Mouse (Mus musculus): ENCODE results near the gene Gm36028.

Gene Gm36028

DNA sequence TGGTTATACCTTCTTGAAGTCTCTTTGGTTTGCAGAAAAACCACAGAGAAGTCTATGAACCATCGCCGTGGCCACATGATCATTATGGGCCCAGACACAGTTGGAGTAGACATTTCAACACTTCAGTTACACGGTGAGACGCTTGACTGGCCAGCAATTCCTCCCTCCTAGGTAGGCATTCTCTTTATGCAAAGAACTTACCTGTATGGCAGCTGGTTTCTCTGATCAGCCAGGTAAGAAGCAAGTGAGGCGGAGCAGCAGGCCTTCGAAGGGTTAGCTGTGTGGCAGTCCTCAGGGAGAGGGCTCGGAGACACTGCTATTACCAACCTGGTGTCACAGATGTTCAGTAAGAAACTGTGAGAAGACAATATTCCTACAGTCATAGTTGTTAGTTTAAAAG lies 733 bp downstream of the Gm36028 start:
- DNase-seq (ENCODE audit: low spot score): no peak

DNA sequence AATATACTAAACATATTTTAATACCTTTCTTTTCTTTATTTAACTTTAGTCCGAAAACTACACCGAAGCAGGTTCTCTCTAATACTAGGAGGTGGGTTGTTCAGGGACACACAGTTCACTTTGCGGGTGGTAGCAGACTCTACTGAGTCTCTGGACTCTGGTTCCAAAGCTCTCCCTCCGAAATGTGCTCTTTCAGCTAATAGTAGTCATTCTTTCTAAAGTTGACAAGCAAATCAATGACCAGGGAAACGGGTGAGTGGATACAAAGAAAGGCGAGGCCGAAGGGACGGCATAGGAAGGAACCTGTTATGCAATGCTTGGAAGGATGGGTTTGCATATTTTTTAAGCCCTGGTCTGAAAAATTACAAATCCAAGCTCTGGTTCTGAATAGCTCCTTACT lies 3.5 kb downstream of the Gm36028 start:
- DNase-seq (ENCODE audit: low spot score): no peak

DNA sequence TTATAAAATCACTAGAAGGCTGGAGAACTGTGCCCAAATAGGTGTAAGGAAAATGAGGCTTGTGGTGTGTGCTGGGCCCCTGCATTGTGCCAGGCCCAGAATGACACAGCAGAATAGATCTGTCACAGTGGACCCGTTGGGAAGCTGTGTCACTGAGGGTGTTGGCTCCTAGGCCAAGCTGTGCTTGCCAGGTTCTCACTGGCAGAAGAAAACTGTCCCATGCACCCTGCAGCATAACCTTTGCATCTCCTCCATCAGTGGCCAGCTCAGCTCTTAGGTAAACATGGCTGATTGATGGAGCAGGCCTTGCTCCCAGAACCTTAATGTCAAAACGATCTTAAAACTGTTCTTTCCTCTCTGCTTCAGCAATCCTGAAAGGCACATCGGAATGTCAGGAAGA lies 4.6 kb downstream of the Gm36028 start:
- no peak for DNase-seq (ENCODE audit: low spot score)

DNA sequence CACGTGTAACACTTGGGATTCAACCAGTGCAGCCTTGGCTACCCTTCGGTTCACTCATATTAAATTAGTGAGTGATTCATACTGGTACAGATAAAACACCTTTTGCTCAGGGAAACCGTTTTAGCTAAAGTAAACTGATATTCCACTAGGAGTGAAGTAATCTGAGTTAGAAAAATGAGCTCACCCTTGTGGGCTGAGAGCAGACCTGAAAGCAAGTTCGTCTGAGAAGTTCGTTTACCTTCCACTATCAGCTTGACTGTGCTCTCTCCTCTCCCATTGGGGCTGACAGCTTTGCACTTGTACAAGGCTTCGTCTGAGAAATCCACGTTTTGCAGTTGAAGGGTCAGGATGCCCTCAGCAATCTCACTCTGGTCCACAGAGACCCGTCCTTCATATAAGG lies 5.4 kb downstream of the Gm36028 start:
- DNase-seq (ENCODE audit: low spot score): no peak

DNA sequence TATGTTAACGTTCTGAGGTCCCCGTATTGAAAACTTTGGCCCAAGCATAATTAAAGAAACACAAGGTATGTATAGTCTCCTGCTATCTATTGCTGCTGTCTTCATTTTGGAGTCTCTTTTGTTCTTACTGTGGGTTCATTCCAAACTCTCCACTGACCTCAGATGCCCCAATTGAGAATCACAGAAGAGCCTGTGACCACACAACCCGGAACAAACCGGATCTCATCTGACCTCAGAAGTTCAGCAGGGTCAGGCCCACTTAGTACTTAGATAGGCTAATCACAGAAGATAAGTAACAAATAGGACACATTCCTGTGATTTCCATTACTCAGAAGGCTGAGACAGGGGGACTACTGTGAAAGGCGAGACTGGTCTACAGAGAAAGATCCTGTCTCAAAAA lies 6.4 kb downstream of the Gm36028 start:
- no peak for DNase-seq (ENCODE audit: low spot score)

DNA sequence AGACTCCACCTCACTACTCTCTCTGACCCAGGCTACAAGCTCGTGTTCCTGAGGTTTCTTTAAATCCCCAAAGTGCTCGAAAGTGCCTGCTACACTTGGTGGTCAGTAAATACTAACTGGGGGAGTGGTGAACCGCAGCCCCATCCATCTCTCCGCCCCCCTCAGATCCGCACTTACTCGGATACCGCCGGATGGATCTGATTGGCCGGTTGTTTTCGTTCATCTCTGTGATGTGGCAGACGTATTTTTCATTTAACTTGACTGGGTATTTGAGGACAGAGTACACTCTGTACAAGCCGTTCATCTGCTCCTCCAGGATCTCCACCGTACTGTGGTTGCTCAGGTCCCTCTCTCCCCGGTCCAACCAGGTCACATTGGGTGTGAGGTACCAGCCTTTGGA lies 6.9 kb downstream of the Gm36028 start:
- DNase-seq (ENCODE audit: low spot score): no peak

DNA sequence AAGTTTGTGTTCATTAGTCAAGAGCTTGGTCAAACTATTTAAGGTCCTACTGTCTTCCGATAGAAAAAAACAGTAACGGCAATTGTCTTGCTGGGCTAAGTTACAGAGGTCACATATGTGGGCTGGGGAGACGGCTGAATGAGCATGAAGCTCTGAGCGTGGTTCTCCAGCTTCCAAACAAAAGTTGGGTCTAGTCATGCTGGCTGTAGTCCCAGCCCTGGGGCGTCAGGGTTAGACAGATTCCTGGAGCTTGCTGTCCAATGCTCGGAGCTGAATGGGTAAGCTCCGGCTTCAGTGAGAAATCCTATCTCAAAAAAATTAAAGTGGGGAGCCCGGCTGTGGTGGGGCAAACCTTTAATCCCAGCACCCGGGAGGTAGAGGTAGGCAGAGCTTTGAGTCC lies 7.7 kb downstream of the Gm36028 start:
- DNase-seq (ENCODE audit: low spot score): no peak

DNA sequence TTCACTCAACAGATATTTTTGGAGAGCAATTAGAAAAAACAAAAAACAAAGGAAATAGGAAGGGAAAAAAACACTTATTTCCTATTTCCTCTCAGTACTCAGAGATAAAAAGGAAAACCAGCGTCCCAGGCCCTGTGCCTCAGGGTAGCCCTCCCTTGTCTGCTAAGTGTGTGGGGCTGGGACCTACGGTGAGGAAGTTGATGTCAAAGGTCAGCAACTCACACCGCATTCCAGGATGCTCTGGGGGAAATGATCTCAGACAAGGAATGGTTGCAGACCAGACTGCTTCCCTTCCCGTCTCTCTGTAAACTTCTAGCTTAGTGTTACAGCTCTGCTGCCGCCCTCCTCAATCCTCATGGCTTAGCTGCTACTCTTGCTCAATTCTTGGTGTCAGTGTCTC lies 9.6 kb downstream of the Gm36028 start:
- DNase-seq (ENCODE audit: low spot score): peak; percentile 73

DNA sequence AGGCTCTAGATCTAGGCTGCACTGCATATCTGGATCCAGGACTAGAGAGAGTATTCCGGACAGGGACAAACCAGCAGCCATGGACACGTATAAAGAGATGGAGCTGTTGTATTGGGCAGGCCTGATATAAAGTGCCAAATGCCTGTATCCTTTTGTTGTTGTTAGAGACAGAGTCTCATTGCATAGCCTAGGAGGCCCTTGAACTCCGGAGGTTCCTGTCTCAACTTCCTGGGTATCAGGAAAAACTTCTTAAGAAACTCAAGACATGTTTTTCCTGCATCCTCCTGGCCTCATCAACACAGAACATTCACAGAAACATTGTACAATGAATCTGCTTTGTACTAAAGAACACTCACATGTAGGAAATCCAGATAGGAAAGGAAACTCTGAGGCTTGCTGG lies 13.9 kb downstream of the Gm36028 start:
- no peak for DNase-seq (ENCODE audit: low spot score)

DNA sequence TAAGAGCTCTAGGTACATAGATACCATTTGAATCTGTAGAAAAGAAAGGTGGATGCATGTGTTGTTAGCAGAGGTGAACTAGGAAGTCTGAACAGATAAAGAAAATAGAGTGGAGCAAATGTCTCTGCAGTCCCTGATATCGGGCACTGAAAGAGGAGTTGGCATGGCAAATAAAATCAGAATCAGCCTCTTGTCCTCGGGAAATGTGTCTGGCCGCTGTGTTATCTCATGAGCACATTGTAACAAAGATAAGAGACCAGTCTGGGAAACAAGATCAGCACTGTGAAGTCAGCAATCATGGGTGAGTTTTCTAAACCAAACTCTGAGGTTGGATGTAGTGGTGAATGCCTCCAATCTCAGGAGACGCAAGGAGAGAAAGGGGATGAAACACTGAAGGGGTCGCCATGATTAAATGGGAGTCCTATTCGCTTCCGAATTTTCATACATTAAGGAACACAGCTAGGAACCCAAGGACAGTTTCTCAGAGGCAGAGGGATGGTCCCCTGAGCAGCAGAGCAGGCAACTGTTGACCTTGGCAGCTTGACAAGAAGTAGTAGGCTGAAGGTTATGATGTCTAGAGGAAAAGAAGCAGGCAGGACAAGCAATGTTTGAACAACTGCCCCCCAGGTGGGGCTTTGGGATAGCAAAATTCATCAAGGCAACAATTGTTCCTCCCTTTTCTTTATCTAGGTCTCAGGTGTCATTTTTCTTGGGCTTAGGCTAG lies 15.6 kb downstream of the Gm36028 start:
- no peak for DNase-seq (ENCODE audit: low spot score)

DNA sequence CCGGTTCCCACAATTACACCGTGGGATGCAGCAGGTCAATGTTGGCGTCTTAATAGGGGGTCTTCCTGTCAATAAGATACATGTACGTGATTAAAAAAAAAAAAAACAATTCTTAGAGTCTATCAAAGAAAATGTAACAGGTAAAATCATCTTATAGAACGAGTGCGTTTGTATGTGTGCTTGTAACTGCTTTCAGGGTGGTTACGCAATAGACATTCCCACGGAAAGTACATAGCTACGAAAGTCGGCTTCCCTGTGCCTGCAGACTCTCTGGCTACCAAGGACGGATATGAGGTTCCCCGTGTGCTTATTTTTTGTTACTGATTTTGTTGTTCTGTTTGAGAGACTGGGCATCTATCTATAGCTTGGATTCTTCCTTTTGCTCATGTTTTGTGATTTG lies 17.2 kb downstream of the Gm36028 start:
- DNase-seq (ENCODE audit: low spot score): no peak

DNA sequence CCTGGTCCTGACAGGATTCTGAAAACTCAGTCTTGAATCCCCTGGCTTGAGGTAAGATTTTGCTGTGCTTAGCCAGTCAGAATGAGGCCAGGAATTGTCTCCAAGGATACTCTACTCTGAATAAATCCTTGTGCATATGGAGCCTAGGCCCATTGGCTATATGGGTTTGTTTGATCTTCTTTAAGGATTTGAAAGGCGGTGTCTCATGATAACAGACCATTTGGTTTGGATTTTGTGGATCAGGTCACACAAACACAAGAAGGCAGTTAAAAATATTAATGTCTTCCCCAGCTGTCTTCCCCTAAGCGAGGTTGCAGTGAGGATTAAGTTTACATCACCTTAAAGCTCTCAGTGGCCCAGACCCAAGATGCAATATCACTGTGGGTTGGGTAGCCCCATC lies 18.5 kb downstream of the Gm36028 start:
- no peak for DNase-seq (ENCODE audit: low spot score)

DNA sequence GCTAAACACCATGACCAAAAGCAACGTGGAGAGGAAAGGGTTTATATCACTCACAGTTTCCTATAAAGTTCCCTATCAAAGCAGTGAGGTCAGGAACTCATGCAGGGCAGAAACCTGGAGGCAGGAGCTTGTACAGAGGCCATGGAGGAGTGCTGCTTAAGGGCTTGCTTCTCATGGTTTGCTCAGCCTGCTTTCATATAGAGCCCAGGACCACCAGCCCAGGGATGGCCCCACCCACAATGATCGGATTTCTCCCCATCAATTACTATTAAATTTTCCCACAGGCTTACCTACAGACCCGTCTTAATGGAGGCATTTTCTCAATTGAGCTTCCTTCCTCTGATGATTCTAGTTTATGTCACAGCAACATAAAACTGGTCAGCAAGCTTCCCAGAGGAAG lies 23.4 kb downstream of the Gm36028 start:
- no peak for DNase-seq (ENCODE audit: low spot score)

DNA sequence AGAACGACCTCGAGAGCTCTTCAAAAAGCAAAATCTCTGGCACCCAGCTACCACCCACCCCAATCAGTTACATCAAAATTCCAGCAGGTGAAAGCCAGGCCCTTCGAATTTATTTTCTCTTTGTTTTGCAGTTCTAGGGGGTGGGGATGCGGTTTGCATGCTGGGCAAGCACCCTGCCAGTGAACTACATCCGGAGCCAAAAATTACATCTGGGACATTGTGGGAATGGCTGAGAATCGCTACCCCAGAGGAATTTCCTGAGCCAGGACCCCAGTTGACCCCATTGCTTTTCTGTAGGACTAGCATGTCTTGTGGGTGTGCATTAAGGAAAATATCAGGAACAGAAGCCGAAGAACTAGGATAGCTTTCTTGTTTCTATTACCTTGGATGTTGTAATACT lies 29.9 kb downstream of the Gm36028 start:
- DNase-seq (ENCODE audit: low spot score): no peak

DNA sequence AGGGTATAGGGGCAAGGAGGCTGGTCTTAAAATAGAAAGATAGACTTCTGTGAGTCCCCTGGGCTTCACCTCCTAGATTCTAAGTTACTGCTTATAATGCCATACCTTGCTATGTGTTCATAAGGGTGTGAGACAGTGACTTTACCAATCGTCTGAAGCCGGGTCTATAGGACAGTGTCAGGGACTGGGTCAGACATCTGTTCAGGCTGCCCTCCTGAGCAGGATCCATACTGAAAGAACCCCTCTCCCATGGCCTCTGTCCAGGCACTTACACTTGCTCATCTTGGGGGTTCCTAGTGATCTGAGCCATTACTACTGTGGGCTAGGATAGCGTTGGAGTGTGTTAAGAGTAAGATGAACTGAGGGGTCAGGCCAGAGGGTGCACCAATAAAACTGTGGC lies 34.7 kb downstream of the Gm36028 start:
- no peak for DNase-seq (ENCODE audit: low spot score)

DNA sequence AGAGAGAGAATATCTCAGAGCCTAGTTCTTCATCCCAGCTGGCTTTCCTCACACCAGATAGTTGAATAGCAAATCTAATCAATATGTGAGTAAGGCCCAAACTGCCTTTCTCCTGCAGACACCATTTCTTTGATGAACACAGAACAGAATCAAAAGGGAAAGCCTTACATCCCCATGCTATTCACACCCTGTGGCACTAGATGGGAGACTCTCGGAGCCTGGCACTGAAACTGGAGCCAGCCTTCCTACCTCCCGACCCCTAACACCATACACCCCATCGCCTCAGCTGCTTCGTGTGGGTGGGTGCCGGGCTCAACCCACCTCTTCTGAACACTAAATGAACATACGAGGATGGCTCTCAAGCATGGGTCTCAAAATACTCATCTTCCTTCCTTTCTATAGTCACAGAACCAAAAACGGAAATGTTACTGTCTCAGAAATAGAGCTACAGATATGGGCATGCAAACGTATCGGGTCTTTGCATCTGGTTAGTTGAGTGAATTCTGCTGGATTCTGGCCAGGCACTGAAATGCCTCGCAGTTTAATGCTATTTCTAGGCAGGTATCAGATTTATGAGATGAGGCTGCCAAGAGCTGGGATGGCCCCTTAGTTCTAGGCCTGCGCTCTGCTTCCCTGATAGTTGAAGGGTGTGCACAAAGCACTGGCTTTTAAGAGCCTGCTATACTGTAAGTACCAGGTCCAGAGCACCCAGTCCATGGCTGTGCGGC lies 36.0 kb downstream of the Gm36028 start:
- DNase-seq (ENCODE audit: low spot score): no peak

DNA sequence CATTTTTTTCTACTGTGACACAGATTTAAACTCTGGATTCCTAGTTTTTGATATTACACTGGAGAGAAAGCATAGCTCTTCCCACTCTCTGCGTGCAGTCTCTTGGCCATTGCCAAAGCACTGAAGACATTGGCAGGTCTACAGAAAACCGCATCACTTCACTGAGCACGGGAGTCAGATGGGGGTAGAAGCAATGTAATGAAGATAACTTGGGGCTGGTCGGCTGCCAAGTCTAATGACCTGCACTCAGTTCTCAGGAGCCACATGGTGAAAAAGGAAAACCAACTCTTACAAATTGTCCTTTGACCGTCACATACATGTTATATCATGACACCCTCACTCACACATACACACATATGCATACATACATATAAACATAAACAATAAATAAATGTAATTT lies 37.0 kb downstream of the Gm36028 start:
- no peak for DNase-seq (ENCODE audit: low spot score)

DNA sequence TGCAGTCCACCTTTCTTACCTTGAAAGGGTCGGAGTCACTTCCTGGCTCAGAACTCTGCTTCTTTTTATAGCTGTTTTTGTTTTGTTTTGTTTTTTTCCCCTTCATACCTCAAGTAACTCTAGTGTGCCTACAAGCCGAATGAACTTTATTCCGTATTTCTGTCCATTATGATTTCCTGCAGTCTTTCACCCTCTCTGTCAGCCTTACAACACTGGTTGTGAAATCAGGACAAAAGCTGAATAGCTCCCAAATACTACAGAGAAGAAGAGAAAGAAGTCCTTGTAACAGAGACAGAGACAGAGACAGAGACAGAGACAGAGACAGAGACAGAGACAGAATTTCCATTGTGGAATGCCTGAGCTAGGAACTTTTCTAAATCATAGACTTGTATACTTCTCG lies 43.0 kb downstream of the Gm36028 start:
- no peak for DNase-seq (ENCODE audit: low spot score)

DNA sequence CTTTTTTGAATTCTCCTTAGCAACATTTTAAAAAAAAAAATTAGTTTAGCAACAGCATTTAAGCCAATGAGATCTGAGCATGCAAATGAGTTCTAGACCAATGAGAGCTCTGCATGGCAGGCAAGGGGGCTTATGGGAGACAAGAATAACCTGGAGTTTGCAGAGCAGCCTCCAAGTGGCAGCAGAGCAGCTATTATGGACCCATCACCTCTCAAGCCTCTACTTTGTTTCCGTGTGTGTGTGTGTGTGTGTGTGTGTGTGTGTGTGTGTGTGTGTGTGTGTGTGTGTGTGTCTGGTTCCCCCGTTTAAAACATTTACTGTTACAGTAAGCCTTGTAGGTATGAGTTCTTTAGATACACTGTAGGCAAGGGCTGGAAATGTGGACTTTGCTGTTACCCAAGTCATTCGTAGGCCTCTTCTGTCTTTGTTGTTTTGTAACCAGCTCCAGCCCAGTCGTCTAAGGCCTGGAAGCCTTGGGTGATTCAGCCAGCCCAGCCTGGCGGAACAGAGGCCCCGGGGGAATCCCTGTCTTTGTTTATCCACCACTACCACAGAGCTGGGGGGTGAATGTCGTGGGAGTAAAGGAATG lies 46.5 kb downstream of the Gm36028 start:
- peak; percentile 76 for DNase-seq (ENCODE audit: low spot score)

DNA sequence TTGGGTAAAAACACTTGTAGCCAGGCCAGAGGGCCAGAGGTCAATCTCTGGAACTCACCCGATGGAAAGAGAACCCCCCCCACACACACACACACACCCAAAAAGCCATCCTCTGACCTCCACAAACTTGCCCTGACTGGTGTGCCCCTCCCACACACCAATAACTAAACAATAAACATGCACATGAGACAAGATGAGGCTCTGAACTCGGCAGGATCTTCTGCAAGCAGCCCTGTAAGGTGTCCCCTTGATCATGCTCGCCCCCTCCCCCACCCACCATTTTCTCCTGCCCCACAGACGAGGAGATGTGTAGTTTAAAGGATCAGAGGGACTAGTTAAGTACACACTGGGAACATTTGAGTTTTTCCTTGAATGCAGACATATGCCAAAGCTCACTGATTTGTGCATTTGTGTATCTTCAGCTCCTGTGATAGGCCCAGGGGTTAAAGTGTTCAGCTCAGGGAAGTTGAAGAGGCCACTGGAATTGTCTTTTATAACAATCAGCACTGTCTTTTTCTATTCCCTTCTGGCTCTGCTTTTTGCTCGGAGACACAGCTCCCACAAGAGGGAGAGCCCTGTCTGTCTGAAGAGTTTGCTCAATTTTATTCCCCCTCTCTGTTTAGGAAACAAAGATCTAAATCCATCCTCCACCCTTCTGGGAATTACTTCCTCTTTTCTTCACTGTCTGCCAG lies 47.1 kb downstream of the Gm36028 start:
- no peak for DNase-seq (ENCODE audit: low spot score)

DNA sequence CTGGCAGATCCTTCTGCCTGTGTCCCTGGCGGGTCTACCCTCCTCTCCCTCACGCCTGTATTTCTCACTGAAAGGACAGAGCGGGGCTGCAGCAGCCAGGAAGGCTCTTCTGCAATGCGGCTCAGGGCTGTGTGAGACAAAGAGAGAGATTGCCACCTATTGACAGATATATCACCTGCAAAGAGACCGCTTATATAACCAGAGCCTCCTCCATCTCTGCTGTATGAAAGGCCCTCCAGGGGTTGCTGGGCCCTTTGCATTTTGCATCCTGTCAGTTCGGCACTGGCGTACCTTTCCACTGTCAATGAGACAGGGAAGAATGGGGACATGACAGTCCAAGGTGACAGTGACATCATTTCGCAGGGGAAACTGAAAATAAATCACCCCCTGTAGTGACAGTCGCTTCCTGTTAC lies 48.5 kb downstream of the Gm36028 start:
- no peak for DNase-seq (ENCODE audit: low spot score)

DNA sequence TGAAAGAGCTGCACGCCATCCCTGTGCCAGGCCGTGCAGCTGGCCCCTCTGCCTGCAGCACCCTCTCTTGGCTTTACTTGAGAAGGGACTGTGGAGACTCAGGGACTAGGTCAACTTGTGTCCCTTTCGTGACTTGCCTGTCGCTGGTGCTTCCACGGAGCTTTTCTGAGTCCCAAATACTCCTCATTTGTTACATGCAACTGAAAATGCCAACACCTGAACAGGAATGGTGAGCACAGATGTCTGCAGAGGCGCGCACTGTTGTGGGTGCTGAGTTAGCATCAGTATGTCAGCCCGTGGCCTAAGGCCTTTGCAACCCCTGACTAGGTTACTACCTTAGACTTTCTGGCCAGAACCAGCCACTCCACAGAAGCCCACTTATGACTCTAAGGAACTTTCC lies 49.1 kb downstream of the Gm36028 start:
- DNase-seq (ENCODE audit: low spot score): no peak

DNA sequence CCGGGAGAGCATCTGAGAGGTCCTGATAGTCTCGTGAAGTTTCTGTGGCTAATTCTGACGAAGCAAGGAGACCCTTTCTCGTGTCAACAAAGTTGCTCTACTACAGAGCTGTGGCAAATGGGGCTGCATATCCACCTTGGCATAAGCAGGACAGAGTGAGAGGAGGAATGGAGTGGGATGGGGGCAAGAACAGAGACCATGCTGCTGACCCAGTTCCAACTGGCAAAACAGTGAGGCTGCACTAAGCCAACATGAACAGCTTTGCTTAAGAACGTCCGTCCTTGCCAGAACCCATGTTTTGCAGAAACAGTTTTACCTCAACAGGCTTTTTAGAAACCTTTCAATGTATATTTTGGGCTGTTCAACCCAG lies 51.3 kb downstream of the Gm36028 start:
- DNase-seq (ENCODE audit: low spot score): no peak

Data from yolk sac, embryonic 10.5 days (tissue).